Mouse (Mus musculus): ENCODE results near the gene Rspo1. TPM values are rescaled to one million over a fixed set of nuclear protein-coding genes. Genes with fewer than 3 reads are reported as not detected.

Rspo1 gene
- total and polyA plus RNA-seq, 2 experiments from 2014 or later, result 1.9 to 3.8 TPM

GRCm38 (mm10) chr4:124988382-124988781 lies 2.2 kb downstream of the Rspo1 start:
- H3K27me3 ChIP-seq (ENCODE audit: control insufficient read depth, insufficient read depth, low read length), result peaks cover 89% of the 10 kb centered on the region
- no peak overlapping the region for H3K9ac ChIP-seq (replicated peaks; ENCODE audit: low read depth, low read length)
- TF ChIP-seq EP300 (IDR thresholded peaks at IDR 0.05; ENCODE audit: low read depth) (no peak), CTCF (IDR thresholded peaks at IDR 0.05; ENCODE audit: low read depth) (no peak)
- H3K4me2 ChIP-seq (ENCODE audit: low read depth, low read length), result no peak overlapping the region
- H3K4me3 ChIP-seq (ENCODE audit: low read depth, low read length), result no peak overlapping the region
- WGBS, result 11% methylated on average over 9 of the region's 9 CpGs
- no peak overlapping the region for H3K27ac ChIP-seq (ENCODE audit: low read depth)
- no peaks in the 10 kb centered on the region for H3K36me3 ChIP-seq (replicated peaks; ENCODE audit: control insufficient read depth, insufficient read depth, low read length)
- H3K9me3 ChIP-seq (replicated peaks; ENCODE audit: control insufficient read depth, low read length), result no peaks in the 10 kb centered on the region
- DNase-seq (ENCODE audit: low spot score) (no peak), ATAC-seq (ENCODE audit: insufficient read depth, low read depth) (no peak; the same call in 1 of the 2 replicates)
- peaks cover 5% of the 10 kb centered on the region; the same call in 1 of the 2 replicates for H3K4me1 ChIP-seq (ENCODE audit: control insufficient read depth, insufficient read depth)

- Histone ChIP-seq H3K4me1 (ENCODE audit: control insufficient read depth, insufficient read depth) (peaks cover 5% of the 10 kb centered on the region; the same call in 1 of the 2 replicates), H3K4me2 (ENCODE audit: low read depth, low read length) (no peak overlapping the region), H3K4me3 (ENCODE audit: low read depth, low read length) (no peak overlapping the region), H3K36me3 (replicated peaks; ENCODE audit: control insufficient read depth, insufficient read depth, low read length) (no peaks in the 10 kb centered on the region), H3K9ac (replicated peaks; ENCODE audit: low read depth, low read length) (no peak overlapping the region), H3K27ac (ENCODE audit: low read depth) (no peak overlapping the region), H3K27me3 (ENCODE audit: control insufficient read depth, insufficient read depth, low read length) (peaks cover 75% of the 10 kb centered on the region), H3K9me3 (replicated peaks; ENCODE audit: control insufficient read depth, low read length) (no peaks in the 10 kb centered on the region)
- ATAC-seq (ENCODE audit: insufficient read depth, low read depth) (no peak), DNase-seq (ENCODE audit: low spot score) (no peak)
- 6% methylated on average over 20 of the region's 20 CpGs for WGBS
- TF ChIP-seq CTCF (IDR thresholded peaks at IDR 0.05; ENCODE audit: low read depth) (no peak), EP300 (IDR thresholded peaks at IDR 0.05; ENCODE audit: low read depth) (no peak)
Measured at GRCm38 (mm10) chr4:124989787-124990253, 3.6 kb downstream of the Rspo1 start.

- Histone ChIP-seq H3K9ac (replicated peaks; ENCODE audit: low read depth, low read length) (no peak overlapping the region), H3K27ac (ENCODE audit: low read depth) (no peak overlapping the region)
- 5% methylated on average over 6 of the region's 7 CpGs for WGBS
Measured at GRCm38 (mm10) chr4:124990325-124990724, 4.1 kb downstream of the Rspo1 start.

GRCm38 (mm10) chr4:124997479-124998147 lies 11.4 kb downstream of the Rspo1 start:
- Histone ChIP-seq H3K9ac (replicated peaks; ENCODE audit: low read depth, low read length) (no peak overlapping the region), H3K9me3 (replicated peaks; ENCODE audit: control insufficient read depth, low read length) (no peaks in the 10 kb centered on the region), H3K36me3 (replicated peaks; ENCODE audit: control insufficient read depth, insufficient read depth, low read length) (no peaks in the 10 kb centered on the region), H3K27ac (ENCODE audit: low read depth) (no peak overlapping the region), H3K4me1 (ENCODE audit: control insufficient read depth, insufficient read depth) (no peaks in the 10 kb centered on the region), H3K4me2 (ENCODE audit: low read depth, low read length) (no peak overlapping the region), H3K4me3 (ENCODE audit: low read depth, low read length) (no peak overlapping the region), H3K27me3 (ENCODE audit: control insufficient read depth, insufficient read depth, low read length) (0 out of 2 replicates have a peak, but pooled peaks cover 3% of the 10 kb centered on the region)
- DNase-seq (ENCODE audit: low spot score) (no peak), ATAC-seq (ENCODE audit: insufficient read depth, low read depth) (no peak)
- TF ChIP-seq EP300 (IDR thresholded peaks at IDR 0.05; ENCODE audit: low read depth) (no peak), CTCF (IDR thresholded peaks at IDR 0.05; ENCODE audit: low read depth) (no peak)
- 69% methylated on average over 10 of the region's 10 CpGs for WGBS

More at GRCm38 (mm10) chr4:124990325-124990724, 4.1 kb downstream of the Rspo1 start:
- no peak overlapping the region for H3K4me2 ChIP-seq (ENCODE audit: low read depth, low read length)
- H3K4me3 ChIP-seq (ENCODE audit: low read depth, low read length), result no peak overlapping the region
- no peak for TF ChIP-seq CTCF (IDR thresholded peaks at IDR 0.05; ENCODE audit: low read depth)
- no peak for TF ChIP-seq EP300 (IDR thresholded peaks at IDR 0.05; ENCODE audit: low read depth)
- DNase-seq (ENCODE audit: low spot score) (no peak), ATAC-seq (ENCODE audit: insufficient read depth, low read depth) (no peak)
- no peaks in the 10 kb centered on the region for H3K36me3 ChIP-seq (replicated peaks; ENCODE audit: control insufficient read depth, insufficient read depth, low read length)
- H3K9me3 ChIP-seq (replicated peaks; ENCODE audit: control insufficient read depth, low read length), result no peaks in the 10 kb centered on the region
- peaks cover 70% of the 10 kb centered on the region for H3K27me3 ChIP-seq (ENCODE audit: control insufficient read depth, insufficient read depth, low read length)
- peaks cover 5% of the 10 kb centered on the region; the same call in 1 of the 2 replicates for H3K4me1 ChIP-seq (ENCODE audit: control insufficient read depth, insufficient read depth)

GRCm38 (mm10) chr4:124999548-124999947 lies 13.3 kb downstream of the Rspo1 start:
- no peaks in the 10 kb centered on the region for H3K27me3 ChIP-seq (ENCODE audit: control insufficient read depth, insufficient read depth, low read length)
- H3K36me3 ChIP-seq (replicated peaks; ENCODE audit: control insufficient read depth, insufficient read depth, low read length), result no peaks in the 10 kb centered on the region
- TF ChIP-seq EP300 (IDR thresholded peaks at IDR 0.05; ENCODE audit: low read depth) (no peak), CTCF (IDR thresholded peaks at IDR 0.05; ENCODE audit: low read depth) (no peak)
- 64% methylated on average over 3 of the region's 3 CpGs for WGBS
- H3K4me3 ChIP-seq (ENCODE audit: low read depth, low read length), result no peak overlapping the region
- no peaks in the 10 kb centered on the region for H3K9me3 ChIP-seq (replicated peaks; ENCODE audit: control insufficient read depth, low read length)
- no peak overlapping the region for H3K27ac ChIP-seq (ENCODE audit: low read depth)
- no peak overlapping the region for H3K9ac ChIP-seq (replicated peaks; ENCODE audit: low read depth, low read length)
- no peak overlapping the region for H3K4me2 ChIP-seq (ENCODE audit: low read depth, low read length)
- H3K4me1 ChIP-seq (ENCODE audit: control insufficient read depth, insufficient read depth), result no peaks in the 10 kb centered on the region
- ATAC-seq (ENCODE audit: insufficient read depth, low read depth), result no peak
- DNase-seq (ENCODE audit: low spot score), result no peak

Data from heart, postnatal 0 days (tissue).